Mouse (Mus musculus) left cerebral cortex, adult 11 months (tissue): ENCODE data around the gene Ppp1r14c.
"Not testable (repeated sequence)": the region's sequence is repeated elsewhere in the genome, so short reads cannot be mapped to it uniquely, and the experiment has no call there.

Experiments
- DNase-seq: peaks from one replicate; pipeline ENCODE4 v3.0.0; 2022; ENCODE audit warnings: low spot score

The Ppp1r14c gene

GRCm38 (mm10) chr10:3402284-3402683, 36.4 kb downstream of the Ppp1r14c start:
- no peak for DNase-seq

GRCm38 (mm10) chr10:3403416-3404137, 37.7 kb downstream of the Ppp1r14c start:
- DNase-seq = no peak

- DNase-seq = no peak
Observed at GRCm38 (mm10) chr10:3404362-3404761, 38.5 kb downstream of the Ppp1r14c start.

GRCm38 (mm10) chr10:3406280-3406679, 40.4 kb downstream of the Ppp1r14c start:
- no peak for DNase-seq

- DNase-seq = no peak
Observed at GRCm38 (mm10) chr10:3408036-3408661, 42.3 kb downstream of the Ppp1r14c start.

- no peak for DNase-seq
Observed at GRCm38 (mm10) chr10:3408699-3409098, 42.8 kb downstream of the Ppp1r14c start.

- no peak for DNase-seq
Observed at GRCm38 (mm10) chr10:3411222-3411621, 45.4 kb downstream of the Ppp1r14c start.

- no peak for DNase-seq
Observed at GRCm38 (mm10) chr10:3411639-3412038, 45.8 kb downstream of the Ppp1r14c start.

- DNase-seq = no peak
Observed at GRCm38 (mm10) chr10:3414813-3415212, 49.0 kb downstream of the Ppp1r14c start.

GRCm38 (mm10) chr10:3416565-3416964, 50.7 kb downstream of the Ppp1r14c start:
- DNase-seq = no peak

GRCm38 (mm10) chr10:3417408-3417807, 51.6 kb downstream of the Ppp1r14c start:
- no peak for DNase-seq

GRCm38 (mm10) chr10:3424016-3424415, 58.2 kb downstream of the Ppp1r14c start:
- no peak for DNase-seq

- DNase-seq = no peak
Observed at GRCm38 (mm10) chr10:3427689-3428399, 62.0 kb downstream of the Ppp1r14c start.

- DNase-seq = no peak
Observed at GRCm38 (mm10) chr10:3434848-3435474, 69.1 kb downstream of the Ppp1r14c start.

- no peak for DNase-seq
Observed at GRCm38 (mm10) chr10:3440722-3441471, 75.0 kb downstream of the Ppp1r14c start.

- not testable (repeated sequence) for DNase-seq
Observed at GRCm38 (mm10) chr10:3446748-3447147, 80.9 kb downstream of the Ppp1r14c start.

GRCm38 (mm10) chr10:3448699-3449098, 82.8 kb downstream of the Ppp1r14c start:
- no peak for DNase-seq

GRCm38 (mm10) chr10:3451930-3452329, 86.1 kb downstream of the Ppp1r14c start:
- no peak for DNase-seq

- no peak for DNase-seq
Observed at GRCm38 (mm10) chr10:3452822-3453475, 87.1 kb downstream of the Ppp1r14c start.

GRCm38 (mm10) chr10:3458686-3459085, 92.8 kb downstream of the Ppp1r14c start:
- DNase-seq = no peak

- DNase-seq = no peak
Observed at GRCm38 (mm10) chr10:3460841-3461240, 95.0 kb downstream of the Ppp1r14c start.
